Mouse (Mus musculus) gastrocnemius, postnatal 36 days (tissue): Measurements from ENCODE around the gene Chga. TPM values are rescaled to one million over a fixed set of nuclear protein-coding genes. Genes with fewer than 3 reads are reported as not detected.

Experiments used
- DNase-seq, 2 experiments: peaks; one replicate each; pipeline ENCODE4 v3.0.0; 2022
- intact Hi-C: fragments of 180-260 bp; cut with DNase I; formaldehyde crosslinking; loops from one replicate; pipeline ENCODE4 v1.15.1; 2025
- total RNA-seq, 2 experiments: library from RNA; stranded (reverse); gene quantifications; 2 replicates each; pipeline ENCODE4 v1.2.3; 2021

Gene Chga
- total RNA-seq, 2 experiments from 2014 or later: not detected

- intact Hi-C loops: no loop called here
- DNase-seq: no peak
Measured at GRCm38 (mm10) chr12:102555850-102556249, 1.1 kb downstream of the Chga start.

GRCm38 (mm10) chr12:102557372-102557771 is 2.6 kb downstream of the Chga start:
- intact Hi-C loops: no loop called here
- no peak for DNase-seq

- intact Hi-C loops: no loop called here
Measured at GRCm38 (mm10) chr12:102565086-102565485, 10.3 kb downstream of the Chga start.

GRCm38 (mm10) chr12:102566951-102567350 is 12.2 kb downstream of the Chga start:
- intact Hi-C loops: no loop called here
- DNase-seq: no peak

More at GRCm38 (mm10) chr12:102565086-102565485, 10.3 kb downstream of the Chga start:
- DNase-seq: no peak

GRCm38 (mm10) chr12:102568219-102568618 is 13.4 kb downstream of the Chga start:
- intact Hi-C loops: no loop called here
- no peak for DNase-seq

- intact Hi-C loops: no loop called here
- no peak for DNase-seq
Measured at GRCm38 (mm10) chr12:102570111-102570510, 15.3 kb downstream of the Chga start.

- intact Hi-C loops: no loop called here
- DNase-seq: no peak
Measured at GRCm38 (mm10) chr12:102570734-102571133, 16.0 kb downstream of the Chga start.

GRCm38 (mm10) chr12:102571666-102572065 is 16.9 kb downstream of the Chga start:
- no peak for DNase-seq
- intact Hi-C loops: no loop called here

GRCm38 (mm10) chr12:102573036-102573435 is 18.3 kb downstream of the Chga start:
- DNase-seq: no peak
- intact Hi-C loops: no loop called here

- no peak for DNase-seq
- intact Hi-C loops: no loop called here
Measured at GRCm38 (mm10) chr12:102575541-102576329, 21.0 kb downstream of the Chga start.

- no peak for DNase-seq
- intact Hi-C loops: no loop called here
Measured at GRCm38 (mm10) chr12:102576659-102577398, 22.1 kb downstream of the Chga start.

- peak; percentile 70 to 74 for DNase-seq
- intact Hi-C loops: loop anchor here (2.0 kb wide), 1 partner anchor 128 kb away; no protein-coding TSS in a partner anchor
Measured at GRCm38 (mm10) chr12:102579041-102579440, 24.3 kb downstream of the Chga start.

GRCm38 (mm10) chr12:102581579-102582196 is 26.9 kb downstream of the Chga start:
- DNase-seq: no peak
- intact Hi-C loops: no loop called here

GRCm38 (mm10) chr12:102582441-102582840 is 27.7 kb downstream of the Chga start:
- intact Hi-C loops: no loop called here
- no peak for DNase-seq

GRCm38 (mm10) chr12:102585390-102585789 is 30.6 kb downstream of the Chga start:
- intact Hi-C loops: no loop called here
- DNase-seq: peak in 1 of 2 experiments; percentile 62

- intact Hi-C loops: no loop called here
- DNase-seq: peak; percentile 42 to 45
Measured at GRCm38 (mm10) chr12:102586286-102586881, 31.6 kb downstream of the Chga start.

GRCm38 (mm10) chr12:102587106-102587505 is 32.3 kb downstream of the Chga start:
- DNase-seq: no peak
- intact Hi-C loops: no loop called here

GRCm38 (mm10) chr12:102590711-102591360 is 36.1 kb downstream of the Chga start:
- intact Hi-C loops: no loop called here
- DNase-seq: no peak

GRCm38 (mm10) chr12:102593699-102594098 is 38.9 kb downstream of the Chga start:
- intact Hi-C loops: no loop called here
- DNase-seq: no peak

- intact Hi-C loops: loop anchor here (5.0 kb wide), 1 partner anchor 83 kb away; no protein-coding TSS in a partner anchor
- DNase-seq: no peak
Measured at GRCm38 (mm10) chr12:102594627-102595026, 39.9 kb downstream of the Chga start.
